Mouse (Mus musculus): ENCODE results near the gene Slc2a13.

DNA sequence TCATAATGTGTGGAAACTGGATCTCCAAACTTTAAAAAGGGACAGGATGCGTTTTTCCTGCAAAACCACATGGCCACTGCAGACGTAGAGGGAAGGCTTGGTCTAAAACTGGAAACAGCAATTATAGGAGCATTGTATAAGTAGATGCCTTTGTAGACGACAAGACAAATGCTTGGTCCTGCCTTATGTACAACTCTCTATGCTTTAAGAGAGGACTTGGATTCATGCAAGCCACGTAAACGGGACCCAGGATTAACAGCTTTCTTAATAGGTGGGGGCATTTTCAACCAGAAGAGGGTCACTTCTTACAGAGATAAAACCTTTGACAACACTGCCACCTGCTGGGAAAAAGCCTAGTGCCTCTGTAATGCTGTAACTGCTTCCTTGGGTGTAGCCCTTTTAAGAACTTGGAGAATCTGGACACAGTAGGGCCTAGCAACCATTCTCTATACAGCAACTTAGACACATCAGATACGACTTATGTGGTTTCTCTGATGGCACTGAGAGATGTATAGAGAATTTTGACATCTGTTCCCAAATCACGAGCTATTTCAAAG is 268.7 kb downstream of the Slc2a13 start:
- no peak for TF ChIP-seq GATA1 (IDR thresholded peaks at IDR 0.05; ENCODE audit: borderline replicate concordance, low read length)
- TF ChIP-seq FLI1 (IDR thresholded peaks at IDR 0.05; ENCODE audit: low read length) = no peak
